Mouse (Mus musculus): ENCODE measurements at regions not wholly inside any gene's neighbourhood (a gene's known extent, or its start where the extent isn't known, plus 50 kb on each side); places are given as distances from the start of the nearest gene placed in this dataset.

DNA sequence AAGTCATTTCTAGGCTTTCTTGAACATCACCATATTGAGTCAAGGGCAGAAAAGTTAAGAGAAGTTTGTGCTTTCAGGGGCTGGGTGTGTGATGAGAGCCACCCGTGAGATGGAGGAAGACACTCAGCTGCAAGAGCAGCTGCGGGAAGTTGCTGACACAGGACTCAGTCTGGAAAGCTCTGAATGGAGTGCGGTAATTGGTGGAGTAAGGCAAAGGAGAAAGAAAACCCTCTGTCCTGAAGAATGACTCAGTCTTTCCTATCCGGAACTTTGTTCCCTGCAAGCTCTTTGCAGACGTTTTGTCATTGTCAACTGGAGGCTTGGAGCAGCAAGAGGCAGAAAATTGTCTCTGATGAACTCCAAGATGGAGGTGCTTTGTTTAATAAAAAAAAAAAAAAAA lies 102.6 kb upstream of the Lsamp start:
- H3K4me1 ChIP-seq (replicated peaks; ENCODE audit: low read depth, low read length): no peaks in the 10 kb centered on the region
- H3K4me3 ChIP-seq (replicated peaks; ENCODE audit: low read length): no peak overlapping the region
- TF ChIP-seq CTCF (conservative IDR thresholded peaks at IDR 0.05; ENCODE audit: low read length) (no peak), POU5F1 (IDR thresholded peaks at IDR 0.05; ENCODE audit: borderline replicate concordance, low read length) (no peak), NANOG (IDR thresholded peaks at IDR 0.05; ENCODE audit: borderline replicate concordance, low read length) (no peak)
- H3K27me3 ChIP-seq (ENCODE audit: insufficient read depth, low read length): no peaks in the 10 kb centered on the region
- H3K36me3 ChIP-seq (ENCODE audit: insufficient read depth, low read length): no peaks in the 10 kb centered on the region
- no peaks in the 10 kb centered on the region for H3K9me3 ChIP-seq (ENCODE audit: low read length)

DNA sequence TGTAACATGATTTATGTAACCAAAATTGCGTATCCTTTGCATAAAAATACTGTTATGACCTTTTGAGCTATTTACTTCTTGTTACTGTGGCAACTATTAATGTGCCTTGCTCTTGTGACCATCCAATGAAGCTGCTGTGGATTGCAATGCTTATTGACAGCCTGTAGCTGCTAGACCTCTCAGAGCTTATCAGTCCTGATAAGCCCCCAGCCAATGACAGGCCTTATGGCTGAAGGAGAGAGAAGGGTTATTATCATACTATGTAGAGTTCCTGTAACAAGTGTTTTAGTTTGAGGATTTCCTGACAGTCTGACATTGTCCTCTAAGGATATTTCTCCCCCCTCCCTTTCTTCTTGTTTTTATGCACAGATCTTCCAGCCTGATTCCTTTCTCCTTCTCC lies 96.2 kb upstream of the Lsamp start:
- H3K36me3 ChIP-seq (ENCODE audit: insufficient read depth, low read length): no peaks in the 10 kb centered on the region
- TF ChIP-seq POU5F1 (IDR thresholded peaks at IDR 0.05; ENCODE audit: borderline replicate concordance, low read length) (no peak), NANOG (IDR thresholded peaks at IDR 0.05; ENCODE audit: borderline replicate concordance, low read length) (no peak), CTCF (conservative IDR thresholded peaks at IDR 0.05; ENCODE audit: low read length) (no peak)
- H3K9me3 ChIP-seq (ENCODE audit: low read length): no peaks in the 10 kb centered on the region
- no peaks in the 10 kb centered on the region for H3K4me1 ChIP-seq (replicated peaks; ENCODE audit: low read depth, low read length)
- H3K4me3 ChIP-seq (replicated peaks; ENCODE audit: low read length): no peak overlapping the region
- no peaks in the 10 kb centered on the region for H3K27me3 ChIP-seq (ENCODE audit: insufficient read depth, low read length)
